Mouse (Mus musculus): Measurements from ENCODE around the gene Snx4.

The Snx4 gene

GRCm38 (mm10) chr16:33343601-33344000 is 92.4 kb downstream of the Snx4 start:
- in situ Hi-C loops (cut with MseI, MboI): no loop called here

- in situ Hi-C loops (cut with MseI, MboI): no loop called here
Measured at GRCm38 (mm10) chr16:33344379-33344778, 93.1 kb downstream of the Snx4 start.

GRCm38 (mm10) chr16:33344875-33345274 is 93.6 kb downstream of the Snx4 start:
- in situ Hi-C loops (cut with MseI, MboI): no loop called here

GRCm38 (mm10) chr16:33346376-33346775 is 95.1 kb downstream of the Snx4 start:
- in situ Hi-C loops (cut with MseI, MboI): no loop called here

- in situ Hi-C loops (cut with MseI, MboI): no loop called here
Measured at GRCm38 (mm10) chr16:33347134-33347533, 95.9 kb downstream of the Snx4 start.
